Mouse (Mus musculus): ENCODE results near the gene Nudt22. TPM values are rescaled to one million over a fixed set of nuclear protein-coding genes. Genes with fewer than 3 reads are reported as not detected.

Gene Nudt22
- polyA plus RNA-seq, 1 experiment from 2014 or later = 20.5 TPM

DNA sequence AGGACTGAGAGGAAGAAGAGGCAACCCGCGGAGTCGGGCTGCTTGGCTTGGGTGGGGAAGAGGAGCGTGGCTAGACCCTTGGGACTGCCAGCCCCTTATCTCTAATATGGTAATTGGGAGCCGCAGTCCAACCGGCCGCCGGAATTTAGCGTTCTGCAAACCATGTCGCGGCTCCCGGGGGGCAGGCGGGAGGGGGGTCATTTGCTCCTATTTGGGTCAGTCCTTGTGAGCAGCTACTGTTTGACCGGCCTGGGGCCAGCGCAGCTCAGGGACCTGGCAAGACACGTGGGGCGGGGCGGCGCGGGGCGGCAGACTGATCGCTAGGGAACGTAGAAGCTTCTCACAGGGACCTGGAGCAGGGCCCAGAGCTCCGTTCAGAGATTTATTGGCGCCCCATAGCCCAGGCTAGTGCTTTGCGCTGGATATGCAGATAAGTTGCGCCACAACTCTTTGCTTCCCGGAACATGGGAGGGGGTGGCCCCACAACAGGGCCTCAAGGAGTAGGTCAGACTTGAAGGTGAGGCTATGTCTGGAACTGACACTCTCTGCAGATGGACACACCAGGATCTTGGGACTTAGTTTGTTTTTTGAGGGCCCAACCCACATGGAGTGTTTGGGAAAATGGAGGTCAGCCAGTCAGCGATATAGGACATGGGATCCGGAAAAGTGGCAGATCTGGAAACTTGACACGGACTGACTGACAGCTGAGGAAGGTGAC lies 43.8 kb downstream of the Nudt22 start:
- H3K4me2 ChIP-seq (replicated peaks) = peak overlapping the region; percentile 93
- no peak for ATAC-seq (ENCODE audit: insufficient number of reproducible peaks, insufficient read depth, low FRiP score, low TSS enrichment)
- peaks cover 16% of the 10 kb centered on the region for H3K4me1 ChIP-seq
- peak overlapping the region; percentile 98 for H3K27ac ChIP-seq
- no peaks in the 10 kb centered on the region for H3K27me3 ChIP-seq
- peak overlapping the region; percentile 77 for H3K9ac ChIP-seq
- 2% methylated on average over 31 of the region's 31 CpGs for WGBS
- H3K36me3 ChIP-seq = peaks cover 36% of the 10 kb centered on the region
- H3K9me3 ChIP-seq = no peaks in the 10 kb centered on the region
- H3K4me3 ChIP-seq = peak overlapping the region; percentile 61

DNA sequence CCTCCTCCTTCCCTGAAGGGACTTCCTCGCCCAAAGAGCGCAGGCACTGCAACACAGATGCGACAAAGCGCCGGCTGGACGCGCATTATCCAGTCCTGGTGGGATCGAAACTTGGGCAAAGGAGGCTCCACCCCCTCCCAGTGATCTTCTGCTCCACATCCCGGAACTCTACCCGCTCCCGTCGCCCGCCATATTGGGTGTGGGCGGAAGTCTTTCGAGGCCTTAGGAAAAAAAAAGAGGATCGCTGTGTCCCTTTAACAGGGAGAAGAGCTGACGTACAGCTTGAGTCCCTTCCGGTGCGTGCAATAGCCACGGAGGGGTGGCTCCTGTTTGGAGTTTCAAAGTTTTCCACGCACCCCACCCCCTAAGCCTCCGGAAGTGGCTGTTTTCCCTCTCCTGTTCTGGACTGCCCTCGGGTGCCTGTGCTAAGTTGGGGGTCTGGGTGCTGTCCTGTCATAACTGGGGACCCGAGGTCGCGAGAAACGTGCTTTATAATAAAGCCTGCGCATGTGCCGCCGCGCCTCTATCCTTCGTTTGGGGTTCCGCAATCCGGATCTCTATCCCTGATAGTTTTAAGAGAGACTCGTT lies 44.4 kb downstream of the Nudt22 start:
- peak; percentile 77 for ATAC-seq (ENCODE audit: insufficient number of reproducible peaks, insufficient read depth, low FRiP score, low TSS enrichment)
- under 1% methylated on average over 35 of the region's 35 CpGs for WGBS

DNA sequence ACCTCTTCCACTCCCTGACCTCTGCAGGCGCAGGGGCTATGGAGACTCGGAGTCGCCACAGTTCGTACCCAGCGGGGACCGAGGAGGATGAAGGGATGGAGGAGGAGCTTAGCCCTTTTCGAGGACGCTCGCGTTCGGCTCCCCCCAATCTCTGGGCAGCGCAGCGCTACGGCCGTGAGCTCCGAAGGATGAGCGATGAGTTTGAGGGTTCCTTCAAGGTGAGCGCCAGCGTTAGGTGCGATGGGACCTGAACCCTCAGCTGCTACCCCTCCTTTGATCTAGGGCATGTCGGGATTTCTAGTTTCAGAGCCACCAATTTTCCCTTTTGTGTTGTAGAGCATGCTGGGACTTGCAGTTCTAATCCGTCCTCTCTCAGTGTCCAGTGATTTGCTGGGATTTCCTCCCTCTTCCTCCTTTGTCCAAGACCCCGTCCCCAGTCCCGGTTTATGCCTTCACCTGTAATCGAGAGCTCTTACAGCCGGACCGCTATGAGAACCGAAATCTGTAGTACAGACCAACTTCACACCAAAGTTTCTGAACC lies 45.2 kb downstream of the Nudt22 start:
- under 1% methylated on average over 28 of the region's 28 CpGs for WGBS
- Histone ChIP-seq H3K4me2 (replicated peaks) (peak overlapping the region; percentile 93), H3K27ac (peak overlapping the region; percentile 98), H3K4me1 (peaks cover 16% of the 10 kb centered on the region), H3K36me3 (peaks cover 32% of the 10 kb centered on the region), H3K4me3 (peak overlapping the region; percentile 61), H3K9me3 (no peaks in the 10 kb centered on the region), H3K27me3 (no peaks in the 10 kb centered on the region), H3K9ac (peak overlapping the region; percentile 77)
- peak; percentile 61 for ATAC-seq (ENCODE audit: insufficient number of reproducible peaks, insufficient read depth, low FRiP score, low TSS enrichment)

More for the DNA sequence above, 44.4 kb downstream of the Nudt22 start:
- H3K4me2 ChIP-seq (replicated peaks) = peak overlapping the region; percentile 93
- peaks cover 16% of the 10 kb centered on the region for H3K4me1 ChIP-seq
- H3K9ac ChIP-seq = peak overlapping the region; percentile 77
- H3K36me3 ChIP-seq = peaks cover 32% of the 10 kb centered on the region
- H3K4me3 ChIP-seq = peak overlapping the region; percentile 61
- H3K9me3 ChIP-seq = no peaks in the 10 kb centered on the region
- no peaks in the 10 kb centered on the region for H3K27me3 ChIP-seq
- peak overlapping the region; percentile 98 for H3K27ac ChIP-seq

DNA sequence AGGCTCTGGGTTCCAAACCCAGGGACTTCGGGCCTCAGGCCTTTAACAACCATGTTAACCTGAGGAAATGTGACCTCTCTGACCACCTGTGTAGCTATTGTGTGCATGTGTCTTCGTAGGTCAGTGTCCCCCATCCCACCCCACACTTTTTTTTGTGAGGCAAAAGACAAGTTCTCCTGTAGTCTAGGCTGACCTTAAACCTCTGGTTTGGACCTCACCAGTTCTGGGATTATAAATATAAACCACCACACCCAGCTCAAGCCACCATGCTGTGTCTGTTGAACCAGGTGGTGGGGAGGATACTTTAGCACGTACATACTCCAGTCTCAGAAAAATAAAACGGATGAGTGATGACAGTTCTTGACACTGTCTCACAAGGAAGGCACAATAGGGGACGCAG lies 46.0 kb downstream of the Nudt22 start:
- Histone ChIP-seq H3K4me3 (peak overlapping the region; percentile 61), H3K4me1 (peaks cover 16% of the 10 kb centered on the region), H3K4me2 (replicated peaks) (peak overlapping the region; percentile 93), H3K9me3 (no peaks in the 10 kb centered on the region), H3K9ac (peak overlapping the region; percentile 77), H3K27me3 (no peaks in the 10 kb centered on the region), H3K27ac (0 out of 2 replicates have a peak overlapping the region, but pooled peaks have one; percentile 23), H3K36me3 (peaks cover 26% of the 10 kb centered on the region)
- no peak for ATAC-seq (ENCODE audit: insufficient number of reproducible peaks, insufficient read depth, low FRiP score, low TSS enrichment)
- 56% methylated on average over 5 of the region's 5 CpGs for WGBS

DNA sequence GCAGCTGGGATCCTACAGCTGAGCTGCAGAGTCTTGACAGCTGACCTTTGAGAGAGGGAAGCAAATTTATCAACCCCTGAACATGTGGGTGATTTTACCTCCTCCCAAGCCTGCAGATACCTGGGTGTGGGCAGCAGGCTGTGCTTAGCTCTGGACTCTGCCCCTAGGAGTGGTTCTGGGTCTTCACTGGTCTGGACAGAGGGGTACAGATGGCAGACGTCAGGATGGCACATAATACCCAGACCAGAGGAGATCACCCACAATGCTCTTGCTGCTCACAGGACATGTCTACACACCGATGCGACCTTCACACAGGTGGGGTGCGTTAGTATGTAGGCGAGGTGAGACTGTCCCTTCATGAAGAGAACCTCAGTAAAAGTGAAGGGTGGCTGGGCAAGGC lies 46.4 kb downstream of the Nudt22 start:
- WGBS = 87% methylated on average over 5 of the region's 5 CpGs
- Histone ChIP-seq H3K4me1 (peaks cover 16% of the 10 kb centered on the region), H3K4me3 (peak overlapping the region; percentile 61; the same call in 1 of the 2 replicates), H3K4me2 (replicated peaks) (no peak overlapping the region), H3K9ac (0 out of 2 replicates have a peak overlapping the region, but pooled peaks have one; percentile 77), H3K27me3 (no peaks in the 10 kb centered on the region), H3K36me3 (peaks cover 22% of the 10 kb centered on the region), H3K27ac (0 out of 2 replicates have a peak overlapping the region, but pooled peaks have one; percentile 23), H3K9me3 (no peaks in the 10 kb centered on the region)
- no peak for ATAC-seq (ENCODE audit: insufficient number of reproducible peaks, insufficient read depth, low FRiP score, low TSS enrichment)

DNA sequence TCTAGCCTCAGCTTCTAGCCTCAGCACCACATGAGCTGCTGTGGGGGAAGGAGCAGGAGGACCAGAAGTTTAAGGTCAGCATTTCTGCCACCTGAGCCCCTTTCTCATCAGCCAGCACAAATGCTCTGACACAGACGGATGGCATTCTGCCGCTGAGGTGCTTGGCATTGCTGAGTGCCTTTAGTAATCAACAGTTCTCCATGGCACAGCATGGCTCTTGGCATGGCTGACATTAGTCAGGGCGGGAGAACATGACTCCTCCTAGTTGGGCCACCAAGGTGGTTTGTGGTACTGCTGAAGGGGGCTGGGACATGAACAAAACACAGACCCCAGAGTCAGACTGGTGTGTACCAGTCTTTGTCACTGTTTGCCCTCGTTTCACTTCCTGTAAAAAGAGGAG lies 47.7 kb downstream of the Nudt22 start:
- Histone ChIP-seq H3K4me2 (replicated peaks) (no peak overlapping the region), H3K9ac (no peak overlapping the region), H3K4me3 (no peak overlapping the region), H3K36me3 (peaks cover 11% of the 10 kb centered on the region), H3K4me1 (peaks cover 16% of the 10 kb centered on the region), H3K27ac (no peak overlapping the region), H3K27me3 (no peaks in the 10 kb centered on the region), H3K9me3 (no peaks in the 10 kb centered on the region)
- ATAC-seq (ENCODE audit: insufficient number of reproducible peaks, insufficient read depth, low FRiP score, low TSS enrichment) = no peak
- 79% methylated on average over 4 of the region's 4 CpGs for WGBS

DNA sequence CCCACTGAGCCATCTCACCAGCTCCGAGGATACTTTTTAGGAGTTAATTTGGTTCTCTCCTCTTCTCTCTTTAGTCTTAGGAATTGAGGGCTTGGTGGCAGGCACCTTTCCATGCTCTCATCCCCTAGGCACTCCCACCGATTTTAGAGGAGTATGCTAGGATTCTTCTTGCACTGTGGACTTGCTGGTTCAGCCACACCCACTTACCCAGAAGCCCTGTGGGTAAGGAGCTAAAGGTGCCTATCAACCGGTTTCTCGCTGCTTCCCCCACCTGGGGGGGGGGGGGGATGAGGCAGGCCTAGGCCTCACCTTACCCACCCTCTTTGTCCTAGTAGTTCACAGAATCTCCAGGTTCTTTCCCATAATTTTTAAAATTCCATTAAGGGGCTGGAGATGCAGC lies 48.2 kb downstream of the Nudt22 start:
- Histone ChIP-seq H3K27me3 (no peaks in the 10 kb centered on the region), H3K4me1 (peaks cover 17% of the 10 kb centered on the region), H3K4me2 (replicated peaks) (no peak overlapping the region), H3K9me3 (no peaks in the 10 kb centered on the region), H3K9ac (no peak overlapping the region), H3K36me3 (peaks cover 11% of the 10 kb centered on the region), H3K4me3 (no peak overlapping the region), H3K27ac (no peak overlapping the region)
- no peak for ATAC-seq (ENCODE audit: insufficient number of reproducible peaks, insufficient read depth, low FRiP score, low TSS enrichment)
- 52% methylated on average over 4 of the region's 4 CpGs for WGBS

DNA sequence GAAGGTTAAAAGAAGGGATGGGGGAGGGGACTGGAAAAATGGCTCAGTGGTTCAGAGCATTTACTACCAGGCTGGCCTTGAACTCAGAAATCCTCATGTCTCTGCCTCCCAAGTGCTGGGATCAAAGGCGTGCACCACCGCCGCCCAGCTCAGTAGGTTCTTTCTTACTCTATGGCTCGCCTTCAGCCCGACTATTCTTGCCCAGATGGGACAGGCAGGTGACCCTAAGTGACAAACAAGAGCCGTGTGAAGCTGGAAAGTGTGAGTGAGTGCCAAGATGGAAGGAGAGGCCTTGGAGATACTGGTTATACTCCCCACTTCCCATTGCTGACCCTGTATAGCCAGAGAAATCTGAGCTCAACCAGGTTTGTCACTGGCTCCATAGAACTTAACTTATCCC lies 52.2 kb downstream of the Nudt22 start:
- Histone ChIP-seq H3K9me3 (no peaks in the 10 kb centered on the region), H3K4me3 (no peak overlapping the region), H3K27ac (no peak overlapping the region), H3K36me3 (peaks cover 11% of the 10 kb centered on the region), H3K4me1 (peaks cover 16% of the 10 kb centered on the region), H3K4me2 (replicated peaks) (no peak overlapping the region), H3K9ac (no peak overlapping the region), H3K27me3 (no peaks in the 10 kb centered on the region)
- 96% methylated on average over 6 of the region's 6 CpGs for WGBS
- no peak for ATAC-seq (ENCODE audit: insufficient number of reproducible peaks, insufficient read depth, low FRiP score, low TSS enrichment)

Other genes starting within 250 kb of the Nudt22 start
- gene Rps6ka4, start 155.5 kb downstream of the Nudt22 start, polyA plus RNA-seq (2016; fragmentation: Nextera tagmentation; extraction: Ambion mirVana) = 17.8 and 19.5 TPM in 2 replicates
- 0.69 and 0.70 TPM in 2 replicates for gene Ccdc88b, start 137.9 kb downstream of the Nudt22 start, polyA plus RNA-seq (2016; fragmentation: Nextera tagmentation; extraction: Ambion mirVana)
- gene Trmt112, start 86.4 kb downstream of the Nudt22 start, polyA plus RNA-seq (2016; fragmentation: Nextera tagmentation; extraction: Ambion mirVana) = 142 and 157 TPM in 2 replicates
- 192 and 193 TPM in 2 replicates for gene Prdx5, start 86.0 kb downstream of the Nudt22 start, polyA plus RNA-seq (2016; fragmentation: Nextera tagmentation; extraction: Ambion mirVana)
- gene Esrra, start 74.3 kb downstream of the Nudt22 start, polyA plus RNA-seq (2016; fragmentation: Nextera tagmentation; extraction: Ambion mirVana) = 9.5 and 10.9 TPM in 2 replicates
- 1.2 and 1.7 TPM in 2 replicates for gene Catsperz, start 70.7 kb downstream of the Nudt22 start, polyA plus RNA-seq (2016; fragmentation: Nextera tagmentation; extraction: Ambion mirVana)
- gene Kcnk4, start 61.6 kb downstream of the Nudt22 start, polyA plus RNA-seq (2016; fragmentation: Nextera tagmentation; extraction: Ambion mirVana) = 0.62 and 0.65 TPM in 2 replicates
- 75.0 and 77.6 TPM in 2 replicates for gene Bad, start 54.3 kb downstream of the Nudt22 start, polyA plus RNA-seq (2016; fragmentation: Nextera tagmentation; extraction: Ambion mirVana)
- gene Gpr137, start 53.6 kb downstream of the Nudt22 start, polyA plus RNA-seq (2016; fragmentation: Nextera tagmentation; extraction: Ambion mirVana) = 28.4 and 32.7 TPM in 2 replicates
- 255 and 291 TPM in 2 replicates for gene Ppp1r14b, start 21.1 kb downstream of the Nudt22 start, polyA plus RNA-seq (2016; fragmentation: Nextera tagmentation; extraction: Ambion mirVana)
- gene Plcb3, start 19.6 kb downstream of the Nudt22 start, polyA plus RNA-seq (2016; fragmentation: Nextera tagmentation; extraction: Ambion mirVana) = 47.4 and 48.7 TPM in 2 replicates
- gene Fkbp2, start 15.6 kb downstream of the Nudt22 start, polyA plus RNA-seq (2016; fragmentation: Nextera tagmentation; extraction: Ambion mirVana) = 76.2 and 77.9 TPM in 2 replicates
- gene Vegfb, start 8.5 kb downstream of the Nudt22 start, polyA plus RNA-seq (2016; fragmentation: Nextera tagmentation; extraction: Ambion mirVana) = 53.3 and 57.5 TPM in 2 replicates
- gene Dnajc4, start 3.5 kb downstream of the Nudt22 start, polyA plus RNA-seq (2016; fragmentation: Nextera tagmentation; extraction: Ambion mirVana) = 22.5 and 23.1 TPM in 2 replicates
- gene Trpt1, start within 50 bp of the Nudt22 start, polyA plus RNA-seq (2016; fragmentation: Nextera tagmentation; extraction: Ambion mirVana) = 10.8 and 11.7 TPM in 2 replicates
- gene Fermt3, start 23.4 kb upstream of the Nudt22 start, polyA plus RNA-seq (2016; fragmentation: Nextera tagmentation; extraction: Ambion mirVana) = 6.5 and 7.2 TPM in 2 replicates
- 273 and 275 TPM in 2 replicates for gene Stip1, start 43.9 kb upstream of the Nudt22 start, polyA plus RNA-seq (2016; fragmentation: Nextera tagmentation; extraction: Ambion mirVana)
- gene Macrod1, start 60.7 kb upstream of the Nudt22 start, polyA plus RNA-seq (2016; fragmentation: Nextera tagmentation; extraction: Ambion mirVana) = 11.3 and 12.2 TPM in 2 replicates
- 6.6 and 6.8 TPM in 2 replicates for gene Flrt1, start 109.6 kb upstream of the Nudt22 start, polyA plus RNA-seq (2016; fragmentation: Nextera tagmentation; extraction: Ambion mirVana)
- gene Otub1, start 210.2 kb upstream of the Nudt22 start, polyA plus RNA-seq (2016; fragmentation: Nextera tagmentation; extraction: Ambion mirVana) = 234 and 242 TPM in 2 replicates
- 824 and 858 TPM in 2 replicates for gene Cox8a, start 221.5 kb upstream of the Nudt22 start, polyA plus RNA-seq (2016; fragmentation: Nextera tagmentation; extraction: Ambion mirVana)
- 71.8 and 72.2 TPM in 2 replicates for gene Naa40, start 245.1 kb upstream of the Nudt22 start, polyA plus RNA-seq (2016; fragmentation: Nextera tagmentation; extraction: Ambion mirVana)

Data from embryonic facial prominence, embryonic 12.5 days (tissue).